Mouse (Mus musculus) spleen, postnatal 10 days (tissue): ENCODE results near the gene H2al1m.
"Not testable (repeated sequence)": the region's sequence is repeated elsewhere in the genome, so short reads cannot be mapped to it uniquely, and the experiment has no call there.

Source experiments
- DNase-seq, 2 experiments: peaks; one replicate each; pipeline ENCODE4 v3.0.0; 2021 to 2022; ENCODE audit warnings: low spot score in 2 of 2

The H2al1m gene

DNA sequence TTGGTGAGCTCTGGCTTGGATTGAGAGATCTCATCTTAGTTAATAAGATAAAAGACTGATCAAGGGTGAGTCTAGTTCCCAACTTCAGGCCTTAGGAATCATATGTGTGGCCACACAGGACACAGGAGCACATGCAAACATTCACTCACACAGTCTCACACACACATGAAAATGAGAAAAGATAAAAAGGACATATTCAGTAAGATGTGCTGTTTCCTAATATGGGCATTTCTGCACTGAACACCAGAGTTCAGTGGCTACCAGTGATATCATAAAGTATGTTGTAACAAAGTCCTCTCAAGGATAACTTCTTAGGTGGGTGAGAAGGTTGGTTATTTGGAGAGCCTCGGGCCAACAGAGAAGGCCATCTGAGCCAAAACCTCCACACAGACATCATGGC lies at the start of gene H2al1m:
Gene H2al1m (plus strand): TSS at position 301 of the 400 bp plus-strand sequence.
- not testable (repeated sequence) for DNase-seq

DNA sequence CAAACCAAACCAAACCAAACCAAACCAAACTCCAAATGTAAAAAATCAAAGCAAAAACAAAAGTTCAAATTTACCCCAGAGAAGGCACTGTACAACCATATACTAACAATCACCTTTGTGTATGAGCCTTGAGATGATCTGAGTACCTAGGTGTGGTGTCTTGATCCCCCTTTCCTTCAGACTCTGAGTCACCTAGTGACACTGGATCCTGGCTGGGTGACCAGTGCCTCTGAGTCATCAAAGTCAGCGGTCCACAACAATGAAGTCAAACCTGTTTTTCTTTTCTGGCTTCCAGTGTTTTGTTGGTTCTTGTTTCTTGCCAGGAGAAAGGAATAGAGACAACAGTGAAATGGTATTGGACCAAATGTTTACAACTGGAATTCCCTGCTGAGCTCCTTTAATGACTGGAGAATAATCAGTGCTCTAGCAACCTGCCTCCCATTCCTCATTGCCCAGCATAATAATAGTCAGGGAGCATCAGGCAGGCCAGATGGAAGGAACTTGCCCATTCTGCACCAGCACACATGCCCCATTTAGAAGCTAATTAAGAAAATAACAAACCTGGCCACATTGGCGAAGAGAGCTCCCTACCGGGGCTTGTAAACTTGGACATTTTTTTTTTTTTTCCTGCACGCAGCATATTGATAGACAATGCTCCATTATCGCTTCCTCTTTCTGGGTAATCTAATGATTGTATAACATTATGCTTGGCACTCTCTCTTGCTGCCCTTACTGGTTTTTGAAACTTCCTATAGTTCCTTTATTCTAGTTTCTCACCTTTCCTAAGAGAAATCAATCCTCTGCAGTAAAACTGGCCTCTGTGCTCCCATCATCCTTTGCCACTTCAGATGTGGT lies 42.6 kb upstream of the H2al1m start:
- DNase-seq, result no peak

DNA sequence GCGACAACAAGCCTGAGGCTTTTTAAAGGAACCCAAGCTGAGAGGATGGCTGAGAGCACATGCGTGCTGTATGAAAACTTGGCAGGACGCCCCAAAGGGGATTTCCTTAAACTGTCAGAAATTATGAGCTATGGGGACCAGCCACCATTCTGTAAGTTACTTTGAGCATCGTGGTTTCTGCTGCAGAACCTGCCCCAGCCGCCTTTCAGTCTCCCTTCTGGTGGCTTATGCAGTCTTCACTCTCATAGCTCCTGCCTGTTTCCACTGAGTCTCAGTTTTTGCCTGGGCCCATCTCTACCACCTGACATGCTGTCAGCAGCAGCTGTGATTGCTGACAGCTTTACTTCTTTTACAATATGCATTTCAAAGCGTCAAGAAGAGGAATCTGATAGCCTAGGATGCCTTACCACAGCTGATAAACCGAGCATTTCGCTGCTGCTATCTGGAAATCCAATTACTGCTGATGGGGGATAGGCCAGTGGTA lies 40.1 kb upstream of the H2al1m start:
- peak in 1 of 2 experiments; percentile 20 for DNase-seq

DNA sequence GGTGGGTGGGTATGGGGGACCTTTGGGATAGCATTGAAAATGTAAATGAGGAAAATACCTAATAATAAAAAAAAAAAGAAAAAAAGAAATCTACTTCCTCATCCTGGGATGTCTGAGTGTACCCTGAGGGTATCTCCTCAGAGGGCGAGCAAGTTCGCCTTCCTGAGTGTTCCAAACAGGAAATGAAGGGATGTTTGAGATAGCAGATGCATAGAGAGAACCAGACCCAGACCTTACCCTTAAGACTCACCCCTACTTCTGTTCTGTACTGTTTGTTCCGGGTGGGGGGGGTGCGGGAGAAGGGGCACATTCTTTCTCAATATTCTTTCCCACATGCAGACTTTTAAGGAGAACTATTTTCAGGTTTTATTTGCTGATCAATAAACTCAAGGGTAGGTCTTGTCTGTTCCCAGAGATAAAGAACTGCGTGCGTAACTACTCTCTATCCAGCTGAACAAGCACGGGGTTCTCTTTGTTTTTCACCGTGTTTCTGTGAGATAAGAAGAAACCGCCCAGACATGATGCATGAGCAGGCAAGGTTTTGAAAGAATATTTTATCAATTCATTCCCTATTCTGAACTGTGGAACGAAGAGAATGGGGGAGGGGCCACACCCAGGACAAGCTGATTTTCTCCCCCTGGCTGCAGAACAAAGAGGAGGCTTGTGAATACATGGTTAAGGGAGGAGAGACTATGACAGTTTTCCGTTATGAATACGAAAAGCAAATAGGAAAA lies 38.8 kb upstream of the H2al1m start:
- DNase-seq, result peak in 1 of 2 experiments; percentile 39

DNA sequence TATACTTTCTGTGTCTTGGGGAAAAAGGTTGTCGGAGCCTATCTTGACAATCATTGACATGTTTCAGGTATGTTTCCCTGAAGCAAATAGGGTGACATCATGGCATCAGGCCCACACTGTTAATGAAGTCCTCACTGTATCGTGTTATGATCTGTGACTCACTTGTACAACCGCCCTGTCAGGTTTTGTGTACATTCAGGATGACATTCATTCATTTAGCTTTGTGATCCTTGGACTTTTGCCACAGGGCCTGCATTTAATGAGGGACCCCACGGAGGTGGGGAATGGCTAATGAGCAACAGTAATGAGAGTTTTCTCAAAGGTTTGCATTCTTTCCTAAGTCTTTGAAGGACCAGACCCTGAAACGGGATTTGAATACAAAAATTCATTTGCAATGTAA lies 34.7 kb upstream of the H2al1m start:
- no peak for DNase-seq

DNA sequence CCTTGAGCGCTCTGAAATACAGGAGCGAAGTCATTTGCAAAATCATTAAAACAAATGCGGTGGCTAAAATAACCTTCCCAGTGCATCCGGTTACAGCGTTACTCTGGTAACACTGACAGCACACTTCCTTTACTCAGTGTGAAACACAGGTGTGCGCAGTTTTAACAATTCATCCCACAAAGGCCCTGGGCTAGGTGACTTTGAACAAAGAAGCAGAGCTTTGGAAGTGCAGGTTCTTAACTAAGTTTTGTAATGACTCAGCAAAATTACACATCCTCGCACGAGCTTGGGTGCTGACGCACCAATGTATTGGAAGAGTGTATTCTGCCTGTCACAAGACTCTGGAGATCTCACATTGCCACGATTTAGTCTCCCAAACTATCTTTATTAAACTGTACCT lies 29.6 kb upstream of the H2al1m start:
- DNase-seq, result no peak

DNA sequence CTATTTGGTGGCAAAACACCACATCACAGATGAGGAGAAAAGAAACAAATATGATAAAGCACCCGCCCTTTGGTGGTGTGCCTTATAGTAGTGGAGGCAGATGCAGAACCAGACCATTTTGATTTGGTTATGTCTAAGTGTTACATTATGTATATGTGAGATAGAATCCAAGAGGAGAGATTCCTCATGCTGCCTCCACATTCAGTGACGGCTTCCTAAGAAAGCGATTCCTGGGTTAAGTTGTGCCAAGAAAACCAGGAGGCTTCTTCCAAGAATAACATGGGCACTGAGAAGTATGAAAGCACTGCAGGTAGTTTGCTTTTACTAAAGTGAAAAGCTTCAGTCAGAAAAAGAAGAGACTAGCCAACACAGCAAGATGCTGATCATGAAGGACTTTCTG lies 28.7 kb upstream of the H2al1m start:
- no peak for DNase-seq

DNA sequence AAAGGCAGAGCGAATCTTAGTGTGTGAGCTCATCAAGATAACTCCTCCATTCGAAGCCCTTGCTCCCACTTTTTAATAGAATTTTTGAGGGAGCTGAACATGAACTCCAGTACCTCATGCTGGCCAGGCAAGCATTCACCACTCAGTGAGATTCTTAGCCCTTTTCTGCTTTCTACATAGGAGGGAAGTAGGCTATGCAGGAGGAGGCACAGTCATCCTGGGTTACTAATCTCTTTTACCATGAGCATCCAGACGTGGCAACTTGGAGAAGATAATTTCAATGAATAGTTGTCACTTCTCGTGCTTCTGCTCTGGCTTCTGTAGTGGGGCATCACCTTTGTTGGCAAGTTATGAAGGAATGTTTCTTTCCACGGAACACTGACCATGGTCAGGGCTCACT lies 26.8 kb upstream of the H2al1m start, which contains the start of gene Gm14862:
Gene Gm14862 (minus strand): TSS at position 134 of the 400 bp plus-strand sequence.
- no peak for DNase-seq

DNA sequence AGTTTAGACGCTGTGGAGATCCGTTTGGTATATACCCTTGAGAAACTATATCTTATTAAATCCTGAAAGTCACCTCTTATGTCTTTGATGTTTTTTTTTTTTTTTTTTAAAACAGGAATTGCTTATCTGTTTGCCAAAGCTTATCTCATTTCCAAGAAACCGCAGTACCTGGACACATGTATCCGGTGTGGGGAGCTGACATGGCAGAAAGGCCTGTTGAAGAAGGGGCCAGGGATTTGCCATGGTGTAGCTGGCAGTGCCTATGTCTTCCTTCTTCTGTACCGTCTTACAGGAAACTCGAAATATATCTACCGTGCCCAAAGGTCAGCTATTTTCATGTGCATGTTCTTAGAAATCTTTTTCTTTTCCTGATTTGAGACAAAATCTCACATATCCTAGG lies 25.7 kb upstream of the H2al1m start:
- no peak for DNase-seq

DNA sequence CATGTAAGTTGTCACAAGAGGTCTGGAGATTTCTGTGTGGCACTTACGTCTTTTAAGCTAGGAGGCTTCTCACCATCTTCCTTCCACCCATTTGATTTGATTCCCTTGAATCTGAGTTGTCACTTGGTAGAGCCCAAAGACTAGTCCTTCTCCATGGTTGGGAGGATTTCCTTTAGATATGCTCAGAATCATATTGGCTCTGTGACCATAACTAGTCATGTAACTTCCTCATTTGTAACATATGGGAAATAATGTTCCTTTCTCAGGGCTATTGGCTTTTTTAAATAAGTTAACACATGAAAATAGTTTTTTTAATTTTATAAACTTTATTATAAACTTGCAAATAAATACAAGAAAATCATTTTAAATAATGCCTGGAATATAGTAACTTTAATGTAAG lies 24.3 kb upstream of the H2al1m start:
- no peak for DNase-seq

DNA sequence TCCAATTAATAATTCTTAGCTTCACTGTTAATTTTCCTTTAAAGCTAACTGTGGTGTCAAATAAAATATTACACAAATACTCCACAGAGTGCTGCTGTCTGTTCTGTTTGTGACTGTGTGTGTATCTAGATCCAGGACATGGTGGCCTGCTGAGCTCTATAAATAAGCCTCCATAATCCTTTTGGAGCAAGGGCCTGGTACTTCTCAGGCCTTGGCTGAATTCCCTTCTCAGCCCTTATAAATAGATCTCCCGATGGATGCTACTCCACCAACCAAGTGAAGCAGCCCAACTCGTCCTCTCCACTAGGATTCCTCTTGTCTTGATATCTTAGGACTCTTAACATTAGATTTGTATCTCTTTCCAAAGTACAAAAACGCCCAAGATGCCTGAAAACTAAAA lies 12.5 kb upstream of the H2al1m start:
- no peak for DNase-seq

DNA sequence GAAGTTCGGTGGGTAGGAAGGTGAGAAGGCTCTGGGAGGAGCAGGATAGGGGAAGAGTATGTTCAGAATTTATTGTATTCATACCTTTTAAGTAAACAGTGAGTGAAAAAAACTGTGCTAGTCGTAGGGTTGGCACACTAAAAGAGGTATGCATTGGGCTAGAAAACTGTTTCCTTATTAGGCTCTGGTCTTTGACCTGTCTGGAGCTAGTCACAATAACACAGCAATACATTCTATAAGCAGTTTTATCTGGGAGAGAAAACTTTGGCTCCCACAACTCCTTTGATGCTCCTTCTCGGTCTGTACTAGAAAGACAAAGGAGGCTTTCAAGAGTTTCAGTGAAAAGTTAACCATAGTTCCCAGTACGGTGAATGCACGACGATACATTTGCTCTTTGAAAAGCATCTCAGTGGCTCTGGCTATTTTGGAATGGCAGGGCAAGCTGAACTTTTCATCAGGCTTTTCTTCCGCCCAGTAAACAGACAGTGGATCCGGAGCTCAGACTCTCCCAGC lies 11.6 kb upstream of the H2al1m start:
- no peak for DNase-seq

DNA sequence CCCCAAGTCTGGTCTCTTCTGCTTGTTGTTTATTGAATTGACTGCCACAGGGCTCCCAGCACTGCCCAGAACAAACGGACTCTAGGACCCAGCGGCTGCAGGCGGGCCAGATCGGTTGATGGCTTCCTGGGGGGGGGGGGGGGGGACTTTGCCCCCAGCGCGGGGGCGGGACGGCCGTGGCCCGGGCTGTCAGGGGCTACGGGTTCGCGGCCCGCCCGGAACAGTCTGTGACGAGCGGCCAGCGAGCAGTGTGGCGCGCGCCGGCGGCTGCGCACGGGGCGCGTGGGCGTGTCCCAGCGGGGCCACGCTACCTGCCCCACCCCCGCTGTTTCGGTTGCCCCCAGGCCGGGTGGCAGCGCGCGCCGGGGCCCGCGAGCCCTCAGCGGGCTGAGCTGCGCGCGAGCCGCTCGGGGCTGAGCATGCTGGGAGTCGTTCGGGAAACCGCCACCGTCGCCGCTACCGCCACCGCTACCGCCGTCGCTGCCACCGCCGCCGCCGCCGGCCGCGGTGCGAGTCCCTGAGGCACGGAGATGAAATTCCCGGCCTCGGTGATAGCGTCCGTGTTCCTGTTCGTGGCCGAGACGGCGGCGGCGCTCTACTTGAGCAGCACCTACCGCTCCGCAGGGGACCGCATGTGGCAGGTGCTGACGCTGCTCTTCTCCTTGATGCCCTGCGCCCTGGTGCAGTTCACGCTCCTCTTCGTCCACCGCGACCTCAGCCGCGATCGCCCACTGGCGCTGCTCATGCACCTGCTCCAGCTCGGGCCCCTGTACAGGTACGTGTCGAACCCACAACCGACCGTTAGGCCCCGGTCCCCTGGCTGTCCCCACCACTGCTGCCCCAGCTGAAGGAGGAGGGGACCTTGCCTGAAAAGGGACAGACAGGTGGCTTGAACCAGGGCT lies 10.9 kb upstream of the H2al1m start, which contains the start of gene Xk:
Gene Xk (plus strand): TSS at position 297 of the 902 bp plus-strand sequence.
- DNase-seq, result peak; percentile 64 to 78

DNA sequence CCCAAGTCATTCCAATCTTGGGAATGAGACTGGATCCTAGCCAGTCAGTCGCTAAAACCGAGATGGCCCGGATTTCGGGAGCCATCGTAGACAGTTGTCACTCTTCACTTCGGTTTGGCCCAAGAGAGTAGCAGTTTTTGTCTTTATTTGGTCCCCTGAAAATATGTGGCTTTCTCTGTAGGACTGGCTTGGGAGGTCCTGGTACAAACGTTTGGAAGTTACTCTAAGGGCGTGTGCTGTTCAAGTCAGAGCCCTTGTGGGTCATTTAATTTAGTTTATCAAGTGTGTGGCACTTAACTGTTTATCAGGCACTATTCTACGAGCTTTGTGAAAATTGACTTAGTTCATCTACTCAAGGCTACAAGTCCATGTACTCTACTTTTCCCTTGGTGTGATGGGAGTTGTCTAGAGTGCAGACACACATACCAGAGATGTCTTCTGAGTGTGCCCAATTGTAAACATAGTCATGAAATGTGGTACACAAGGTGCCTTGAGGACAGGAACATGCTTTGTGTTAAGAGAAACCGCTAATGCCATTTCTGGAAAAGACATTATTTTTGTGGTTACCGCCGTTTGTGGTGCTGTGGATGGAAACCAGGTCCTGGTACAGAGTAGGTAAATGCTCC lies 10.1 kb upstream of the H2al1m start:
- no peak for DNase-seq

DNA sequence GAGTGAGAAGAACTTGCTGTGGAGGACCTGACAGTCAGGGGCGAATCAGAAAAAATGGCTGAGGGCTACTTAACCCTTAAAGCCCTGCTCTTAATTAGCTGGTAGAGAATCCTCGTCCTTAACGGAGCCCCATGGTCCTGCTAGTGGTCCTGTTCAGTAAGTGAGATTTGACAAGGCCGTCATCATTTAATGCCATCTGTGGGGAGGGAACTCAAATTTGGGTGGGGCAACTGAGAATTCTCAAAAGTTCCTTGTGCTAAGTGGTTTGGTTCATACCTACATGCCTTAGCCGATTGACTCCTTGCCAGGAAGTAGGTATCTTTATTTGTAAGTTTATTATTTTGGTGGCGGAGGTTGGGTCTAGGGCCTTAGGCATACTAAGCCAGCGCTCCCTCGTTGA lies 9.2 kb upstream of the H2al1m start:
- DNase-seq, result peak in 1 of 2 experiments; percentile 22

DNA sequence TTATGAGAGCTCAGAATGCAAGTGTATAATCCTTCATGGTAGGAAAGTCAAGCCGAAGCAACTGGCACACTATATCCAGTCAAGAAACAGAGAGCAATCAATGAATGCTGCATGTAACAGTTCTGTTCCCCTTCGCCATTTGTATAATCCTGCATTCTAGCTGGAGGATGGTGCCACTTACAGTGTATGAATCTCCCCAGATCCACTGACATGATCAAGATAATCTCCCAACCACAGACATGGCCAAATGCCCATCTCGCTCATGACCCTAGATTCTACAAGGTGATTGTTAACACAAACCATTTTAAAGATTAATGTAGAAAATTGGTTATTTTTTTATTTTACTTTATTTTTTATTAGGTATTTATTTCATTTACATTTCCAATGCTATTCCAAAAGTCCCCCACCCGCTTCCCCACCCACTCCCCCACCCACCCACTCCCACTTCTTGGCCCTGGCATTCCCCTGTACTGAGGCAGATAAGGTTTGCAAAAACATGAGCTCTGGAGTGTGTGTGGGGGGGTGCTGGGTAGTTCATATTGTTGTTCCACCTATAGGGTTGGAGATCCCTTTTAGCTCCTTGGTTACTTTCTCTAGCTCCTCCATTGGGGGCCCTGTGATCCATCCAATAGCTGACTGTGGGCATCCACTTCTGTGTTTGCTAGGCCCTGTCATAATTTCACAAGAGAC lies 9.7 kb downstream of the H2al1m start:
- DNase-seq, result not testable (repeated sequence)

DNA sequence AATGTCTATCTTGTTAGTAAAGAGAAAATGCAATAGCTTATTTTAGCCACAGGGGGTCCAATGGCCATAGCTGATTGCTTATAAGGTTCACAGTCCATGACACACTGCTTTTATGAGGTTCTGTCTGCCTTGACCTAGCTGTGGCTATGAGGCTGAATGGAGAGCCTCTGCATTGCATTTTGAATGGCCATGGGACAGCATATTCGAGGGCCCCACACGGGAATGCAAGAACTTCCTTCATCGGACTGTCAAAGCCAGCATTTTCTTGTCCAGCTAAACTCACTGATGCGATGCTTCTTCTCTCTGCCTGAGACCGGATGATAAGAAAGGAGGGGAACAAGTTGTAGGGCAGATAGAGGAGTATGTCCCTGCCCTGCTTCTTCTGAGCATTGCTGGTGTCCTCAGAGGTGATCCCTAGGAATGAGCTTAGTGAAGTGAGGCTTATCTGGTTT lies 14.9 kb downstream of the H2al1m start:
- peak; percentile 37 to 59 for DNase-seq

DNA sequence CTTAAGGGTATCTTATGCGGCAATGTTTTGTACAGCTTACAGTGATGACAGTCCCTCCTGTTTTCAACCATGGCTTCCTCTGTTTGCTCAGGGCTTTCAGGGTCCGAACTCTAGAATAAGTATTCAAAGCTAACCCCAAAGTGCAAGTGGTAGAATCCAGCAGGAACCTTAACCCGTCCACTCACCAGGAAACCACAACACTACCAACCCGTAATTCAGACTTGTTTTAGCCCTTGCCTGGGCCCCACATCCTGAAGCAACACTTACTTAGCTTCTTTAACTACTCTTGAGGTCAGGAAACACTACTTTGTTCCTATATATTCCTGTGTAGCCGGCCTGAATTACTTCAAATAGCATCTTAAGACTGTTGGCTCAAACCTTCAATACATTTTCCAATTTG lies 19.2 kb downstream of the H2al1m start:
- no peak for DNase-seq

DNA sequence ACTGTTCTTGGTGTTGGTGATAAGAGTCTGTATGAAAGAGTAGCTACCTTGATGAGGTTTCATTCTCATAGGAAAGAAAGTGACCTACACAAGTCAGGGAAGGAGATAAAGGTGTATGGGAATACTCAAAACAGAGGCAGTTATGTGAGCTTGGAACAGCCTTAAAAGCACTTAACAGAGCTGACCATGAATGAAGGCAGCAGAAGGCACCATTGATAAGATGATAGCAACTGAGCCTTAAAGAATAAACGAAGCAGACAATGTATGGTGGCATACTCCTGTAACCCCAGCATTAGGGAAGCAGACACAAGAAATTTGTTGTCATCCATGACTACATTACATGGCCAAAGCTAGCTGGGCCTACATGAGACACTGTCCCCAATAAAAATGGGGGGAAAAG lies 19.9 kb downstream of the H2al1m start:
- no peak for DNase-seq

DNA sequence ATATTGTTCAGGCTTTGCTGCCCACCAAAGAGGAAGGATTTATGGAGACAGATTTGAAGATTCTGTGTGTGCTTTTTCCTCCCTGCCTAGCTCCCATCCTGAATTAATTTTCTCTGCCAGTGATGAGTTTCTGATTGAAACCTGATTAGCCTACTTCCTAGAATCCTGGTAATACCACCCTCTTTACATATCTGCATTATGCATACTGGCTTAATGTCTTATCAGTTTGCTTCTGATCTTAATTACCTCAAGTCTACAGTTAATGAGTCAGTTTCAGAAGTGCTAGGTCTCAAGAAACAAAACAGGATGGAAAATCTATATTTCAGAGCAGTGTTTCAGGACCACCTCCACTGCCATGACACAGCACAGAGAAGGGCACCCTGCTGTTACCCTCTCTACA lies 32.9 kb downstream of the H2al1m start:
- not testable (repeated sequence) for DNase-seq
